Mouse (Mus musculus) C2C12 (cell line): ENCODE data around the gene Tcf19.

Experiments
- CTCF ChIP-seq: IDR thresholded peaks from one replicate; pipeline ENCODE4 v1.5.1; 2011; ENCODE audit not compliant: control insufficient read depth, insufficient read depth, insufficient read length
- MAX ChIP-seq: IDR thresholded peaks from one replicate; pipeline ENCODE4 v1.6.1; 2011; ENCODE audit warnings: mild to moderate bottlenecking, control low read depth
- MYOD1 ChIP-seq: IDR thresholded peaks from one replicate; pipeline ENCODE4 v1.6.1; 2011; ENCODE audit warnings: low read depth; ENCODE audit not compliant: control insufficient read depth, insufficient read length
- USF1 ChIP-seq: IDR thresholded peaks from one replicate; pipeline ENCODE4 v1.6.1; 2011; ENCODE audit warnings: low read depth, mild to moderate bottlenecking, control low read depth, moderate library complexity

- TF ChIP-seq CTCF (no peak), MAX (no peak), USF1 (no peak), MYOD1 (no peak)
Measured at GRCm38 (mm10) chr17:35538476-35538875, 21.9 kb upstream of the Tcf19 start.
